Mouse (Mus musculus) liver, embryonic 16.5 days (tissue): Measurements from ENCODE around the gene Col4a3bp. TPM values are rescaled to one million over a fixed set of nuclear protein-coding genes. Genes with fewer than 3 reads are reported as not detected.

Experiments
- ATAC-seq: fragments of 200-750 bp; cut with Nextera tagmentation; 2 replicates; pipeline ENCODE4 v1.8.0; 2017; ENCODE audit warnings: low read depth, mild to moderate bottlenecking, moderate number of reproducible peaks, moderate library complexity
- H3K27ac ChIP-seq: fragments of 300-500 bp; sonication (generic); 2 replicates; pipeline ENCODE4 v1.5.1; 2014; ENCODE audit warnings: mild to moderate bottlenecking, low read length
- H3K27me3 ChIP-seq: fragments of 300-500 bp; sonication (generic); 2 replicates; pipeline ENCODE4 v1.6.1; 2014; ENCODE audit warnings: low read depth, low read length, mixed read lengths; ENCODE audit not compliant: control insufficient read depth, insufficient read depth
- H3K36me3 ChIP-seq: fragments of 300-500 bp; sonication (generic); 2 replicates; pipeline ENCODE4 v1.6.1; 2014; ENCODE audit warnings: mild to moderate bottlenecking; ENCODE audit not compliant: control insufficient read depth, insufficient read depth
- H3K4me1 ChIP-seq: fragments of 300-500 bp; sonication (generic); 2 replicates; pipeline ENCODE4 v1.6.1; 2014; ENCODE audit warnings: low read depth, low read length, mixed read lengths; ENCODE audit not compliant: control insufficient read depth
- H3K4me2 ChIP-seq: fragments of 300-500 bp; sonication (generic); 2 replicates; pipeline ENCODE4 v1.6.1; 2014; ENCODE audit warnings: low read depth, low read length, mixed read lengths
- H3K4me3 ChIP-seq: fragments of 300-500 bp; sonication (generic); 2 replicates; pipeline ENCODE4 v1.5.1; 2014; ENCODE audit warnings: low read depth, mild to moderate bottlenecking, low read length
- H3K9ac ChIP-seq: fragments of 300-500 bp; sonication (generic); 2 replicates; pipeline ENCODE4 v1.6.1; 2014; ENCODE audit warnings: low read depth, low read length
- H3K9me3 ChIP-seq: fragments of 300-500 bp; sonication (generic); replicated peaks from 2 replicates; pipeline ENCODE4 v1.6.1; 2016; ENCODE audit warnings: low read length; ENCODE audit not compliant: control insufficient read depth
- WGBS: fragments of 180-500 bp; shearing (Covaris S2); extraction: QIAGEN DNeasy Blood & Tissue Kit; methylation state at CpG from one replicate; pipeline ENCODE4 v1.1.7; 2014; ENCODE audit not compliant: insufficient replicate concordance; 5-methylcytosine and 5-hydroxymethylcytosine counted together
- polyA plus RNA-seq: library from polyadenylated mRNA; unstranded; fragments of >200 nt; fragmentation: Nextera tagmentation; extraction: Ambion mirVana; gene quantifications from 2 replicates; pipeline ENCODE4 v1.2.1, GENCODE M21; 2015

The Col4a3bp gene
- polyA plus RNA-seq: 5.2 and 5.5 TPM in 2 replicates

DNA sequence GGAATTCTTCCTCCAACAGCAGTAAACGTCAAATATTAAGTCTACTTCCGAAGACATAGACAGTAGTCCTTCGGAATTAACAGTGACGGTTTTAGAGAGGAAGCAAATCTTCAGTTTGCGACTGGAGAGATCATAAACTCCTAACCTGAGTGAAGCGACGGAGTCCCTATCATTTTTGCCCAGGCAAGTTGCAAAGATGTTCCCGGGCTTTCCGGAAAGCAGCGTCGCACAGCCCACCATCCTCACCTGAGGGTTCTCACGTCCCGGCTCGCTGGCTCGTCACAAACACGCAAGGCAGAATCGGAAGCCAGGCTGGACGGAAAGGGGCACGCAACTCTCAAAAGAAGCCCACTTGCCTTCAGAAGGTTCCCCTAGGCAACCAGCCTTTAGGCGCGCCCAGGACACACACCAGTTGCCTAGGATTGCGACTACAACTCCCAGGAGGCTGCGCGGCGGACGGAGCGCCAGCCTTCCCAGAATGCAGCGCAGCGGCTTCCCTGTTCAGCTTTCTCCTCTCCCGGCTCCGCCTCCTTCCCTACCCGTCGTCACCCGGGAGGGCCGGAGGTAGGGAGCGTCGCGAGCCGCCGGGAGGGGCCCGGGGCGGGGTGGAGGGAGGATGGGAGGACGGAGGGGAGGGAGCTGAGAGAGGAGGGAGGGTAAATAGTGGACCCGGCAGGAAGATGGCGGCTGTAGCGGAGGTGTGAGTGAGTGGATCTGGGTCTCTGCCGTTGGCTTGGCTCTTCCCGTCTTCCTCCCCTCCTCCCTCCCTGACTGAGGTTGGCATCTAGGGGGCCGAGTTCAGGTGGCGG, at the start of gene Col4a3bp, which contains the start of gene Polk:
Col4a3bp (plus strand) TSS at position 538 of the 809 bp plus-strand sequence.
Polk (minus strand) TSS at position 499 of the 809 bp plus-strand sequence.
- Histone ChIP-seq H3K27me3 (no peaks in the 10 kb centered on the region), H3K4me2 (peak within 1 kb of the TSS; percentile 90), H3K4me3 (peak within 1 kb of the TSS; percentile 78), H3K27ac (peak within 1 kb of the TSS; percentile 90), H3K9me3 (no peaks in the 10 kb centered on the region), H3K4me1 (no peaks in the 10 kb centered on the region; the same call in none of the 2 replicates), H3K36me3 (no peaks in the 10 kb centered on the region), H3K9ac (peak within 1 kb of the TSS; percentile 100)
- ATAC-seq: peak; percentile 99
- under 1% methylated on average over 49 of the region's 50 CpGs for WGBS

- Histone ChIP-seq H3K9me3 (no peaks in the 10 kb centered on the region), H3K9ac (no peak overlapping the region), H3K4me3 (no peak overlapping the region), H3K4me2 (no peak overlapping the region), H3K27me3 (no peaks in the 10 kb centered on the region), H3K4me1 (no peaks in the 10 kb centered on the region), H3K36me3 (no peaks in the 10 kb centered on the region; the same call in 1 of the 2 replicates), H3K27ac (no peak overlapping the region)
- 35% methylated on average over 8 of the region's 8 CpGs for WGBS
- ATAC-seq: no peak
These were observed 45.8 kb upstream of the Col4a3bp start for GRCm38 (mm10) chr13:96496630-96497029.

DNA sequence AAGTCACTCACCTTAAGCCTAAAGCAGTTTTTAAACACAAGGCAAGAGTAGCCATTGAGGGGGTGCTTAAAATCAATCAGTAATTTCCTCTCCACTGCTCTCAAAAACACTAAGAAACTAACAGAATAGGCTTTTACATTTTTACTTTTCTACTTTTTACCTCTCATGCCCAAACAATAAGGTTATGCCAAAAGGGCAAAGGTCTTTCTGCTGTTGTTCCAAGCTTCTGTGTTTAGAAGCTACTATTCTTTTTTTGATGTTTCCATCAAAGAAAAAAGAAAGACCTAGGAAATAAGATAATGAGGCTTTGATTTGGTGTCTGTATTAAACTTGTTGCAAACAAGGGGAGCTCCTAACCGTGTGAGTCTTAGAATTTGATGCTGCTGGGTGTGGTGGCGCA, 42.5 kb upstream of the Col4a3bp start:
- H3K4me1 ChIP-seq: no peaks in the 10 kb centered on the region
- 69% methylated on average over 2 of the region's 2 CpGs for WGBS
- H3K27me3 ChIP-seq: no peaks in the 10 kb centered on the region
- no peaks in the 10 kb centered on the region; the same call in 1 of the 2 replicates for H3K36me3 ChIP-seq
- no peak overlapping the region for H3K27ac ChIP-seq
- H3K4me2 ChIP-seq: no peak overlapping the region
- no peak overlapping the region for H3K9ac ChIP-seq
- H3K4me3 ChIP-seq: no peak overlapping the region
- ATAC-seq: no peak
- no peaks in the 10 kb centered on the region for H3K9me3 ChIP-seq

GRCm38 (mm10) chr13:96505661-96506060, 36.8 kb upstream of the Col4a3bp start:
- no peak overlapping the region for H3K27ac ChIP-seq
- H3K36me3 ChIP-seq: no peaks in the 10 kb centered on the region; the same call in 1 of the 2 replicates
- H3K4me1 ChIP-seq: no peaks in the 10 kb centered on the region
- no peaks in the 10 kb centered on the region for H3K27me3 ChIP-seq
- no peak overlapping the region for H3K4me2 ChIP-seq
- no peak overlapping the region for H3K9ac ChIP-seq
- WGBS: 74% methylated on average over 4 of the region's 4 CpGs
- no peak for ATAC-seq
- no peaks in the 10 kb centered on the region for H3K9me3 ChIP-seq
- H3K4me3 ChIP-seq: no peak overlapping the region

- Histone ChIP-seq H3K4me1 (no peaks in the 10 kb centered on the region), H3K9me3 (no peaks in the 10 kb centered on the region), H3K36me3 (no peaks in the 10 kb centered on the region), H3K9ac (no peak overlapping the region), H3K4me2 (no peak overlapping the region), H3K27me3 (no peaks in the 10 kb centered on the region), H3K27ac (no peak overlapping the region), H3K4me3 (no peak overlapping the region)
- no peak for ATAC-seq
- WGBS: 27% methylated on average over 6 of the region's 6 CpGs
These were observed 36.1 kb upstream of the Col4a3bp start for GRCm38 (mm10) chr13:96506313-96506712.

DNA sequence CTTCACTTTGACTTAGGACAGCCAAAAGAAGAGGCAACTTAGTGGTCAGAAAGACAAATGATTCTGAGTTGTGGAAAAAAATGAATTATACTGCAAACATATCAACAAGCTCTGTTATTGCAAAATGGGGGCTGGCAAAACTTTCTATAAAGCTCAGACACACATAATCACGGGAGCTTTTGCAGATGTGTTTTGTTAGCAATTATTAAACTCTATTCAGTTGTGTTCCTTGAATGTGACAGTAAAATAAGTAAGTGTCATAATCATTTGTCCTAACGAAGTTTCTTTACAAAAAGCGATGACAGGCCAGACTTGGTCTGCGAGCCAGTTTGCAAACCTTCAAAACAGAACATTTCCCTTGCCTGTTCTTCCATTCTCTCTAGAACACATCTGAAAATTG, 34.9 kb upstream of the Col4a3bp start:
- 83% methylated on average over 4 of the region's 4 CpGs for WGBS
- ATAC-seq: no peak

DNA sequence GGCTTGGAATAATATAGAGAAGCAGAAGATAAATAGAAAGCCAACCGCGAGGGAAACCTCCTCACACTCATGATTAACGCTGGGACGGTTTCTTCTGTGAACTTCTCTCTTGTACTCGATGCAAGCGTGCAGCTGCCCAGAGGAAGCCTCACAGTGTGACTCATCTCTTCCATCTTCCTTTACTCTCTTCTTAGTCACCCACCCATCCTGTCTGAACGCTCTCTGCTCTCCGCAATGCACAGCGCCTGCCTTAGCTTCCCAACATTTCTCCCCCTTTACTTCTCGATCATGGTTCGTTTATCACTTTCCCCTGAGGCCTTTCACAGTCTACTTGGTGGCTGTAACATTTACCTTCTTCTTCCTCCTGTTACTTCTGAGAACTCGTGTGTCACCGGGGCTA, 31.8 kb upstream of the Col4a3bp start:
- H3K9me3 ChIP-seq: no peaks in the 10 kb centered on the region
- no peak overlapping the region; the same call in 1 of the 2 replicates for H3K4me2 ChIP-seq
- no peak overlapping the region for H3K27ac ChIP-seq
- peaks cover 6% of the 10 kb centered on the region; the same call in 1 of the 2 replicates for H3K4me1 ChIP-seq
- WGBS: 23% methylated on average over 13 of the region's 13 CpGs
- no peaks in the 10 kb centered on the region for H3K27me3 ChIP-seq
- no peak overlapping the region for H3K9ac ChIP-seq
- H3K36me3 ChIP-seq: no peaks in the 10 kb centered on the region
- H3K4me3 ChIP-seq: no peak overlapping the region
- ATAC-seq: no peak

More for the DNA sequence above, 34.9 kb upstream of the Col4a3bp start:
- Histone ChIP-seq H3K9me3 (no peaks in the 10 kb centered on the region), H3K4me3 (no peak overlapping the region), H3K27me3 (no peaks in the 10 kb centered on the region), H3K36me3 (no peaks in the 10 kb centered on the region), H3K4me2 (no peak overlapping the region), H3K4me1 (peaks cover 6% of the 10 kb centered on the region; the same call in 1 of the 2 replicates), H3K27ac (no peak overlapping the region), H3K9ac (no peak overlapping the region)

DNA sequence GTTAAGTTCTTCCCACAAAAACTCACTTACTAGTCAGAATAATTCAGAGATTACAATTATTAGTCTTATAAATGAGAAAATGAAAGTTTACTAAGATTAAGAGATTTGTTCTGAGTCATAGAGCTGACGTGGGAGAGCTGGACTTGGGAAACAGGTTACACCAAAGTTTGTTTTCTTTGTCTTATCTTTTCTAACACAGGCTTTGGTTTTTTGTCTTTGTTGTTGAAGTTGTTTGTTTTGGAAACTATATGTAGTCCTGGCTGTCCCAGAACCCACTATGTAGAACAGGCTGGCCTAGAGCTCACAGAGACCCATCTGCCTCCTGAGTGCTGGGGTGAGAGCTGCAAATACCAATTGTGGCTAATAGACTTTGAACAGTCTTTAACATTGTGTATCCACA, 31.2 kb upstream of the Col4a3bp start:
- Histone ChIP-seq H3K4me3 (no peak overlapping the region), H3K27me3 (no peaks in the 10 kb centered on the region), H3K9ac (no peak overlapping the region), H3K4me2 (no peak overlapping the region), H3K36me3 (peaks cover 1% of the 10 kb centered on the region; the same call in 1 of the 2 replicates), H3K9me3 (no peaks in the 10 kb centered on the region), H3K4me1 (peaks cover 6% of the 10 kb centered on the region; the same call in 1 of the 2 replicates), H3K27ac (no peak overlapping the region)
- no peak for ATAC-seq
- WGBS: 24% methylated on average over 1 of the region's 1 CpGs

DNA sequence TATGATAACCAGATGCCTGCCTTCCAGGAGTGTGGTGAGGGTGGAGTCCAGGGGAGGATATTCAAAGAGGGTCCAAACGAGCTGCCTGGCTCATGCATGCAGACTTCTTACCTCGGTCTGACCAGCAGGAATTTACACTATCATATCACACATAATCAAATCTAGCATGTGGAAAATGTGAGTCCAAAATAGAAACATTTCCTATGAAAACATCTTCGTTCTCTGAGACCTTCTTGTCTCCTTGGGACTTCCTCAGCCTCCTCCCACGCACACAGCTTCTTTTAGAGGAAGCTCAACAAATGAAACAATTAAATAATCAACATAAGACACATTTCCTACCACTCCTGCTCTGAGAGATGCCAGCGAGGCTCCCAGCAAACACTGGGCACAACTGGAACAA, 30.5 kb upstream of the Col4a3bp start:
- H3K27ac ChIP-seq: no peak overlapping the region
- peaks cover 6% of the 10 kb centered on the region; the same call in 1 of the 2 replicates for H3K4me1 ChIP-seq
- H3K9me3 ChIP-seq: no peaks in the 10 kb centered on the region
- no peak overlapping the region for H3K9ac ChIP-seq
- WGBS: 45% methylated on average over 5 of the region's 5 CpGs
- no peak for ATAC-seq
- H3K27me3 ChIP-seq: no peaks in the 10 kb centered on the region
- peaks cover 5% of the 10 kb centered on the region; the same call in 1 of the 2 replicates for H3K36me3 ChIP-seq
- H3K4me3 ChIP-seq: no peak overlapping the region
- H3K4me2 ChIP-seq: no peak overlapping the region
